Mouse (Mus musculus): ENCODE measurements around the gene Gucy2c. TPM values are rescaled to one million over a fixed set of nuclear protein-coding genes. Genes with fewer than 3 reads are reported as not detected.

Gucy2c gene
- polyA plus RNA-seq, 1 experiment from 2014 or later: not detected

GRCm38 (mm10) chr6:136650664-136651063 lies 130.9 kb downstream of the Gucy2c start:
- Histone ChIP-seq H3K4me3 (ENCODE audit: inconsistent target) (no peak overlapping the region), H3K36me3 (ENCODE audit: inconsistent target) (no peaks in the 10 kb centered on the region), H3K79me2 (ENCODE audit: inconsistent target) (no peaks in the 10 kb centered on the region), H3K27ac (no peak overlapping the region)
- 90% methylated on average over 8 of the region's 8 CpGs for WGBS (ENCODE audit: missing documents)

GRCm38 (mm10) chr6:136647455-136647861 lies 134.1 kb downstream of the Gucy2c start:
- no peak overlapping the region for H3K4me3 ChIP-seq (ENCODE audit: inconsistent target)
- 97% methylated on average over 10 of the region's 10 CpGs for WGBS (ENCODE audit: missing documents)
- H3K36me3 ChIP-seq (ENCODE audit: inconsistent target): no peaks in the 10 kb centered on the region
- H3K27ac ChIP-seq: no peak overlapping the region
- no peaks in the 10 kb centered on the region for H3K79me2 ChIP-seq (ENCODE audit: inconsistent target)

Other genes with a start within 250 kb of the Gucy2c start
- 1.4 to 4.8 TPM (median 4.0 TPM) in 3 replicates for gene Plbd1, start 119.8 kb downstream of the Gucy2c start, polyA plus RNA-seq (2018)
- 0.07 TPM in 1 of 3 replicates, not detected in the others for gene Hist4h4, start 22.6 kb upstream of the Gucy2c start, polyA plus RNA-seq (2018)
- 13.7 to 65.7 TPM (median 49.0 TPM) in 3 replicates for gene H2afj, start 26.5 kb upstream of the Gucy2c start, polyA plus RNA-seq (2018)
- gene BC049715, start 45.9 kb upstream of the Gucy2c start, polyA plus RNA-seq (2018): 1.6 to 2.4 TPM (median 1.8 TPM) in 3 replicates
- gene Wbp11, start 46.5 kb upstream of the Gucy2c start, polyA plus RNA-seq (2018): 55.5 to 198 TPM (median 71.9 TPM) in 3 replicates
- gene Smco3, start 53.7 kb upstream of the Gucy2c start, polyA plus RNA-seq (2018): 0.19 to 0.33 TPM (median 0.20 TPM) in 3 replicates
- not detected in 3 replicates for gene Art4, start 76.0 kb upstream of the Gucy2c start, polyA plus RNA-seq (2018)
- gene Mgp, start 94.1 kb upstream of the Gucy2c start, polyA plus RNA-seq (2018): not detected in 3 replicates
- 0.27 TPM in 1 of 3 replicates, not detected in the others for gene Erp27, start 140.4 kb upstream of the Gucy2c start, polyA plus RNA-seq (2018)
- gene Pde6h, start 142.1 kb upstream of the Gucy2c start, polyA plus RNA-seq (2018): 0.10 to 0.50 TPM in 2 of 3 replicates, not detected in the other
- gene Arhgdib, start 160.1 kb upstream of the Gucy2c start, polyA plus RNA-seq (2018): 620 to 1,090 TPM (median 743 TPM) in 3 replicates

Data from macrophage (primary cell).